Mouse (Mus musculus): ENCODE measurements at regions not wholly inside any gene's neighbourhood (a gene's known extent, or its start where the extent isn't known, plus 50 kb on each side); places are given as distances from the start of the nearest gene placed in this dataset.
"Not testable (repeated sequence)": the region's sequence is repeated elsewhere in the genome, so short reads cannot be mapped to it uniquely, and the experiment has no call there.

DNA sequence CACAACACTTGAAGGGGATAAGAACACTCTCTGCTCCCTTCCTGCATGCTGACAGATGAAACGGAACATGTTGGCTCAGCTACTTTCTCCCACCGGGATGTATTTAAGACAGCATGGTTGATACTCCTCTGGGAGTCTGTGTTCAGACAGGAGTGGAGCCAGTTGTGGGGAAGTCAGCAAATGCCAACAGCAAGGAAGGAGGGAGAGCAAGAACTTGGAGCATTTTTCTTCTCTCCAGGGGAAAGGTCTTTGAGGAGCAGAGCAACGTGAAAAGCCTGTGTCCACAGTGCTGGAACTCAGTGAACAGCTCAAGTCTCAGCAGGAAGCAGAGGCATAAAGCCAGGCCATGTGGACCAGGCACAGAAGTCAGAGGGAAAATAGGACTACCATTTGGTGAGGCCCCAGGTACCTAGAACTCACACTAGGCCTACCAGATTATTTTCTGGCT, 188.8 kb upstream of the Dmac1 start:
- DNase-seq (ENCODE audit: low read depth, low spot score): no peak

DNA sequence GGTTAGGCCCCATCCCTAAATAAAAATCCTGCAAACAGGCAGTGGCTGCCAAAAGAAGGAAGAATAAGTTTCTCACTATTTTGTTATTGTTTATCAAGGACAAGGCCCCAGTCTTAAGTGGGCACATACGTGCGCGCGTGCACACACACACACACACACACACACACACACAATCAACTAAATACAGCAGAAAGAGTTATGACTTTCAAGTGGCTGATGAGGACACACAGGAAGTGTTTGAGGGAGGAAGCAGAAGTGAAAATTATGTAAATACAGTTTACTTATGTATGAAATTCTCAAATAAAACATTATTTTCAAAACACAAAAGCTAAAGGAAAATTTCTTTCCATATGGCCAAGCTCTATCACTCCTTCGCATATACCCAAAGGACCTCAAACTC, 185.5 kb upstream of the Dmac1 start:
- no peak for DNase-seq (ENCODE audit: low read depth, low spot score)

DNA sequence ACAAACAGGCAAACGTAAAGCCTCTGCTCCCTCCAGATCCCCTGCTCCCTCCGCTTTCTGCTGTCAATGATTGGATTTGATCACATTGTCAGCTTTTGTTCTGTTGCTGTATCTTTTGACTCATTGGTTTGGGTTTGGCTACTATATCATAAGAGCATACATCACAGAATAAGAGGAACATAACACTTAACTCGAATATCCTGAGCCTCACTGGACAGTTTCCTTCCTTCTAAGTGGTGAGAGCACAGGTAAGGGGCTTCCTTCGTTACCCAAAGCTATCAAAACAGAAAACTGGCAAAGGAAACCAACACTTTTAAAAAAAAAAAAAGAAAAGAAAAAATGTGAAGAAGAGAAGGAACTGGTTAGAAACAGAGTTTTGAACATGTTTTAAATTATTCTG, 171.4 kb upstream of the Dmac1 start:
- DNase-seq (ENCODE audit: low read depth, low spot score): no peak

DNA sequence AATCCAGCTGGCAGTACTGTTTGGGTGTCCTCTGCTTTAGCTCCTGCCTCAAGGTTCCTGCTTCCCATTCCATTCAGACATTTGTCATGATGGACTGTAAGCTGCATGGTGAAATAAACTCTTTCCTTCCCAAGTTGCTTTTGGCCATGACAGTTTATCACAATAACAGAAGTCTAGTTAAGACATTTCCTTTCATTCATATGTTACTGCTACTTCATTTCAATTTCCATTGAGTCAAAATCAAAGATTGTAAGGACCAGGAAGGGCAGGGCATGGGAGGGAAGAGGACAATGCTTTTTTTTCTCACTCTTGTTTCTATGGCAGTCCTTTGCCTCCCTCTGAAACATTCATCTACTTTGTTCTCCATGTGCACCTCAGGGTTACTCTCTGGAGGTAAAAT, 145.2 kb upstream of the Dmac1 start:
- peak; percentile 42 for DNase-seq (ENCODE audit: low read depth, low spot score)

DNA sequence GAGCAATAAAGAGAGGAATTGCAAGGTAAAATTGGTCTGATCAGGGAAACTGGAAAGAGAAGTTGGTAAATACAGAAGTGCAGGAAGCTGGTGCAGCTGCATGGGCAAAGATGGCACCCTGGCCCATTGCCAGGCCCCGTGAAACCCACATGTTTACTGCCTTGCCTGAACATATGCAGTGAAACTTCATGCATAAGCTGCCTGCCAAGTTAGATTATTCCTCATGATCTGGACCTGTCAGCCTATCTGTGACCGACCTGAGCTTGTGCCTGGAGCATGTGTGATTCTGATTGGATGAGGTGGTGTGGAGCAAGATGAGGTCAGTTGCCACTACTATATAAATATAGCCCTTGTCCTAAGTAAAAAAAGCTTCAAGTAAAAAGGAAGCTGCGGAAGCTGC, 122.6 kb upstream of the Dmac1 start:
- not testable (repeated sequence) for DNase-seq (ENCODE audit: low read depth, low spot score)

DNA sequence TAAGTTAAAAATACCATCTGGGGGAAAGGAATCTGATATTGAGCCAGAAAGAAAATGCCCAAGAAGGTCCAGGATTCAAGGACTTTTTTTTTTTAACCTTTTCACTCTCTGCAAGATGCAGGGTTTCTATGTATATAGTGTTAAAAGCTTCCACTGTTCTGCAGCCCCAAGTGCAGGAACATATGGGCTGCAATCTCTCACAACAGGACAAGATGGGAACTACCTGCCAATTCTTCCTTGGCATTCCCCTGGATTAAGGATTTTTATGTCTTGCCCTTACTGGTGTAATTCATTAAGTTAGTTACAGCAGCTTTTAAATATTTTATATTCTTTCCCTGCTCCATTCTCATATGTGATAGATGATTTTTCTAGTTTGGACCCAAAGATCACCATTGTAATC, 116.9 kb upstream of the Dmac1 start:
- no peak for DNase-seq (ENCODE audit: low read depth, low spot score)

DNA sequence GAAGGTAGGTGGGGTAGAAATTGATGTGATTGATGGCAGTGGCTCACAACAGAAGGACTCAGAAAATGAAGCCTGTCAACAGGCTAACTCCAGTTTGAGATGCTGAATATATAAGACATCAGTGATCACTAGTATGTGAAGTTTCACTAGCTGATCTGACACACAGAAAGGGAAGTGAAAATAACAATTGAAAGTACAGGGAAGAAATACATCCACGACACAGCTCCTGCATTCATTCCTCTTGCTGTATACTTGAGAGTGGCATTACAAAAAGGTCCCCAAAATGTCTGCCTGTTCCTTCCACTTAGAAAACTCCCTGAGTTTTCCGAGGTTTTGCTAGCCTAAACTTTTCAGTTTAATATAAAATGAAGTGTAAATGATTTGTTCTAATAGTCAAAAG, 116.2 kb upstream of the Dmac1 start:
- no peak for DNase-seq (ENCODE audit: low read depth, low spot score)

DNA sequence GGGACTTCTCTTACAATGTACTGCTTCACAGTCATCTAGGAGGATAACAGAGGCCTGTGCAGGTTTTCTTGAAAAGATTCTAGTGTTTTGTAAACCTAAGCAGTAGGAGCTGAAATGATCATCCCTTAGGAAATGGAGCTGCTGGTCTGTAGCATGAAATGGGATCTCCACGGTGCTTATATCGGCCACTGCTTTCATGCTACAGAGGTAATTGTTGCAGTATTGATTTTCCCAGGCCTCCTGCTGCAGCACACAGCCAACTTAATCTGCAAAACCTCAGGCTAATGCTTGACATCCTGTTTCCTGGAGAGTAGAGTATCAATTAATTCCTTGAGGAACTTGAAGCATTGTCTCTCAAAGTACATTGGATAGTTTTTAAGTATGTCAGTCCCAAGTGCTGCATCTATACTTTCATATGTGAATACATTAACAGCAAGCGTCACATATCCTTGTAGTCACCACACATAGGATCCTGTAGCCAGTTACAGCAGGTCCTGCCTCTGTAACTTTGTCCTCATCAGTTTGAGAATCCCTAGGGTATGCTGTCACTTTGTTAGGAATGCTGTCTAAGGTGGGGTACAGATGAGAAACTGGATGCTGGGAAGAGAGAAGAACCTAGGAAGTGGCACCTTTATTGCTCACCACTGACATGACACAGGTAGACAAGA, 108.3 kb upstream of the Dmac1 start:
- DNase-seq (ENCODE audit: low read depth, low spot score): no peak

DNA sequence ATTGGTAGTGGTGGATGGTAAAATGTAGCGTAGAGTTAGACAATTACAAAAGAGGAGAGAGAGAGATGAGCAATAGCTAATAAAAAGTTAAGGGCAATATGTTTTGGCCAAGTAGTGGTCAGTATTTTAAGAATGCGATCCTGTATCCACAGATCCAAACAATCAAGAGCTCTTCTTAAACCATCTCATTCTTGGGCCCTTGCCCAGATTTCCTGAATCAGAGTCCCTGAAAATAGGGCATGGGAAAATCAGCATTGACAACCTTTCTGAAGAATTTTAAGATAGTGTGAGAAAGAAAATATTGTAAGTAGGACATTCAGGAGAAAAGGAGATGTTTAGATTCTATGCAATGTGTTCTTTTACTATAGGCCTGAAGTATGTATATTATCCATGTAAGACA, 81.4 kb upstream of the Dmac1 start:
- no peak for DNase-seq (ENCODE audit: low read depth, low spot score)

DNA sequence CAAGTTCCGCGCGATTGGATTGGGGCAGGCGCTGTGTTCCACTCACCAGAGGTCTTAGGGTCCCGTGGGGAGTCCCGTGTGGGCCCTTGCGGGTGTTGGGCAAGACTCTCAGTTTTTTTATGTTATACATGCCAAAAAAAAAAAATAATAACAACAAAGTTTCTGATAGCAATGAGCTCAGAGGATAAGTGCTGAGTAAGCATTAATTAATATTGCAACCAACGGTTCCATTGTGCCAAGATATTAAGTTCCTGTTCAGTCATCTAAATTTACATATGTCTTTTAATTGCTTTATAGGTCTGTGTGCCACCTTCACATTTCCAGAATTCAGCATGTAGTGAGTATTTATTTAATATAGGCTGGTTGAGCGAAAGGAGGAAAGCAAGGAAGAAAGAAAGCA, 77.5 kb upstream of the Dmac1 start:
- no peak for DNase-seq (ENCODE audit: low read depth, low spot score)

DNA sequence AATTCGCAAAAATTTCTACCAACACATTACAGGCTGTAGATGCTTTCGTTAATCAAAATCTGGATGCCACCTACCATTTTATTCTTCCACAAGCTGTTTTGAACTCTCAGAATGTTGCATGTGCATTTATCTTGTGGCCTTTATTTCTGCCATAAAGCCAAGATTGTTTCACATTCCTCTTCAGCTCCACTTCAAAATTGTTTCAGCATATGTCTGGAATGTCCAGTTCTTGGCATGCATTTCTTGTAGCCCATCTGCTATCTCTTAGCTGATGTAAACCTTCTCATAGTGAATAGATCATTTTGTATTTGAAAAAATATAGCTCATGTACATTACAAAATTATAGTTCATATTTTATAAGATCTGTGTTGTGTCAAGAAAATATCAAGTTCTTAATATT, 56.4 kb upstream of the Dmac1 start:
- DNase-seq (ENCODE audit: low read depth, low spot score): no peak

DNA sequence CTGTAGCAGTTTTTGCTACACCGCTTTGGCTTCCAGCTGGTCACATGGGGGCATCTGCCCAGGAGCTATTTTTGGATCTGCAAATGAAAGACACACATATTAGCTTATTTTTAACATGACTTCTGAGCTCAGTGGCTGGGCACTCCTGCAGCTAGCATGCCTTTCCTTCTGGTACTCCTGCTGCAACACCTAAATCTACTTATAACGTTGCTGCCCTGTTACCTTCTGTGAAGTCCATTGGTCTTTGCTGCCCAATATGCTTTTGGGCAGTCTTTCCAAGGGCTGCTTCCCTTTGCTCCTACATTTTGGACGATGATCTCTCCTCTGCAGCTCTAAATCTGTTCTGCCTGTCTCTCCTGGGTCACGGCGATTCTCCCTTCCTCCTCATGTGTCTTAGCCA, 54.7 kb upstream of the Dmac1 start:
- DNase-seq (ENCODE audit: low read depth, low spot score): no peak

DNA sequence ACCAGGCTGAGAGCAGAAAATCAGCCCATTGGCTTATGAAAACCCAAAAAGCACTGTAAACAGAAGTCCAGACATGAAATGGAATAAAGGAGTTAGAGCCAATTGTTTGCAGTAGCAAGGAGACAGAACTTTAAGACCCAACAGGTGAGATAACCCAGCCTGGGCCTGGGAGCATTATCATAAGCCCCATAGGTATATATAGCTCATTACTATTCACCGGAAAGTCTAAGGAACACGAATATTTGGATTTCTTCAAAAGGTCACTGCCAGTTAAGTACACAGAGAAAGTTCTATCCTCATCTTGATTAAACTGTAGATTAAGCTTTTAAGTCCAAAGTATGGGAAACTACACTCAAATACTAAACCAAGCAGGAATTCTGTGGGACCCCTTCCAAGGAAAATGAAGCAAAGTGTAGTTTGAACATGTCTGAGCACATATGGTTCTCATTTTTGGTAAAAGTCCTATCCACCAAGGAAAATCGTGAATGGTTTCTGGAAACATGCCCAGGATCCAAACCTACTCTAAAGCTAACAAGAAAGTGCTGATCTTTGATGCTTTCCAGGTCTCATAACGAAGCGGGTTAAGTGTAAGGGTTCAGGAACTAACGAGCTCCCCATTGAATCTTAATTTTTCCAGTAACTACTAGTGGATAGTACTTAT, 51.5 kb upstream of the Dmac1 start:
- no peak for DNase-seq (ENCODE audit: low read depth, low spot score)
